Mouse (Mus musculus): ENCODE data around the gene Med16.

DNA sequence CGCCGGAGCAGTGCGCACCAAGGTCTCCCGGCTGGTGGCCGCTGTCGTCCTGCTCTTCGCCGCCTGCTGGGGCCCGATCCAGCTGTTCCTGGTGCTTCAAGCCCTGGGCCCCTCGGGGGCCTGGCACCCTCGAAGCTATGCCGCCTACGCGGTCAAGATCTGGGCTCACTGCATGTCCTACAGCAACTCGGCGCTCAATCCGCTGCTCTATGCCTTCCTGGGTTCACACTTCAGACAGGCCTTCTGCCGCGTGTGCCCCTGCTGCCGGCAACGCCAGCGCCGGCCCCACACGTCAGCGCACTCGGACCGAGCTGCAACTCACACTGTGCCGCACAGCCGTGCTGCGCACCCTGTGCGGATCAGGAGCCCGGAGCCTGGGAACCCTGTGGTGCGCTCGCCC is 12.8 kb upstream of the Med16 start:
- no peak for TF ChIP-seq POLR2A (IDR thresholded peaks at IDR 0.05; ENCODE audit: low read depth, low read length)
- no peak for TF ChIP-seq CTCF (IDR thresholded peaks at IDR 0.05; ENCODE audit: extremely low read depth, insufficient read length, insufficient replicate concordance, low read depth, low read length)

All from small intestine, adult 2 months (tissue).